Mouse (Mus musculus): Measurements from ENCODE around the gene Eif3b. TPM values are rescaled to one million over a fixed set of nuclear protein-coding genes. Genes with fewer than 3 reads are reported as not detected.

Gene Eif3b
- polyA plus RNA-seq, 1 experiment from 2014 or later, result 166 TPM

DNA sequence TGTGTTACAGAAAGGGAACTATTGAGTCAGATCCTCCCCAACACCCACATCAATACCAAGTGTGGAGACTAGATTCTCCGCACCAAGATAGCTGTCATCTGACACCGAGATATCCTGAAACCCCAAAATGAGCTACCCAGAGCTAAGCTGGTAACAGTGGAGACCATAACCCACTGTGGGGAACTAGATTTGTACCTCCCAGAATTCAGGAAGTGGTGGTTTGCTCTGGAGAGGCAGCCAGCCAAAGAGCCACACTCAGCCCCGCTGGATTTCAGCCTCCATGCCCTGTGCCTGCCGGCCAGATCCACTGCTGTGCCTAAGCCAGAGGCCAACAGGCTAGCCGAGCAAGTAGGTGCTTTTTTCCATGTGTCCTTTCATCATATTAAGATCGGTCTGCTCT lies 39.8 kb upstream of the Eif3b start:
- no peak overlapping the region for H3K9ac ChIP-seq (ENCODE audit: low read length)
- no peak overlapping the region for H3K4me3 ChIP-seq (ENCODE audit: low read depth, low read length)
- no peak overlapping the region for H3K27ac ChIP-seq (ENCODE audit: low read depth, low read length)
- no peak overlapping the region for H3K4me2 ChIP-seq
- ATAC-seq (ENCODE audit: low FRiP score) (no peak), DNase-seq (ENCODE audit: low spot score, missing footprints) (peak; percentile 28)
- WGBS, result 79% methylated on average over 6 of the region's 6 CpGs
- peaks cover 8% of the 10 kb centered on the region; the same call in 1 of the 2 replicates for H3K4me1 ChIP-seq (ENCODE audit: control insufficient read depth, insufficient read depth, low read length)
- H3K36me3 ChIP-seq (ENCODE audit: control insufficient read depth, insufficient read depth, low read length), result no peaks in the 10 kb centered on the region
- H3K27me3 ChIP-seq (ENCODE audit: control insufficient read depth, insufficient read depth, low read length), result no peaks in the 10 kb centered on the region
- H3K9me3 ChIP-seq (ENCODE audit: control insufficient read depth, low read length), result no peaks in the 10 kb centered on the region

- Histone ChIP-seq H3K36me3 (ENCODE audit: control insufficient read depth, insufficient read depth, low read length) (no peaks in the 10 kb centered on the region), H3K4me3 (ENCODE audit: low read depth, low read length) (no peak overlapping the region), H3K27me3 (ENCODE audit: control insufficient read depth, insufficient read depth, low read length) (no peaks in the 10 kb centered on the region), H3K4me1 (ENCODE audit: control insufficient read depth, insufficient read depth, low read length) (peaks cover 8% of the 10 kb centered on the region; the same call in 1 of the 2 replicates), H3K4me2 (no peak overlapping the region), H3K9ac (ENCODE audit: low read length) (no peak overlapping the region), H3K9me3 (ENCODE audit: control insufficient read depth, low read length) (no peaks in the 10 kb centered on the region), H3K27ac (ENCODE audit: low read depth, low read length) (no peak overlapping the region)
- WGBS, result 86% methylated on average over 7 of the region's 7 CpGs
- ATAC-seq (ENCODE audit: low FRiP score) (no peak), DNase-seq (ENCODE audit: low spot score, missing footprints) (peak; percentile 31)
Measured at GRCm38 (mm10) chr5:140381156-140381555, 38.0 kb upstream of the Eif3b start.

DNA sequence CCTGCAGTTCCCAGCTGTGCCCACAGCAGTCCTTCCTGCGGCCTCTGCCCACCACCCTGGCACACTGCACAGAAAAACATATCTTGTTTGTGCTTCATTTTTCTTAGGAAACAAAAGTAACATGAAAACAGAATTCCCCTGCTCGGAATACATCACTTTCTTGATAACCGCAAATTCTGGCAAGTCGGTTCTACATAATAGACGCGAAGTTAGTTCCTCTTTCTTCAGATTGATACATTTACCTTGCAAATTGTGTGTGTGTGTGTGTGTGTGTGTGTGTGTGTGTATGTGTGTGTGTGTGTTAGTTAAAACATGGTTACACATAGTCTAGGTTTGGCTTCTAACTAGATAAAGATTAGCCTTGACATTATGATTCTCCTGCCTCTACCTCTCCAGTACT lies 36.4 kb upstream of the Eif3b start:
- Histone ChIP-seq H3K9ac (ENCODE audit: low read length) (no peak overlapping the region), H3K36me3 (ENCODE audit: control insufficient read depth, insufficient read depth, low read length) (no peaks in the 10 kb centered on the region), H3K9me3 (ENCODE audit: control insufficient read depth, low read length) (no peaks in the 10 kb centered on the region), H3K27ac (ENCODE audit: low read depth, low read length) (no peak overlapping the region), H3K4me2 (no peak overlapping the region), H3K27me3 (ENCODE audit: control insufficient read depth, insufficient read depth, low read length) (no peaks in the 10 kb centered on the region), H3K4me1 (ENCODE audit: control insufficient read depth, insufficient read depth, low read length) (peaks cover 8% of the 10 kb centered on the region; the same call in 1 of the 2 replicates), H3K4me3 (ENCODE audit: low read depth, low read length) (no peak overlapping the region)
- WGBS, result 95% methylated on average over 6 of the region's 6 CpGs
- ATAC-seq (ENCODE audit: low FRiP score), result no peak
- no peak for DNase-seq (ENCODE audit: low spot score, missing footprints)

- ATAC-seq (ENCODE audit: low FRiP score) (no peak), DNase-seq (ENCODE audit: low spot score, missing footprints) (no peak)
- Histone ChIP-seq H3K4me1 (ENCODE audit: control insufficient read depth, insufficient read depth, low read length) (peaks cover 15% of the 10 kb centered on the region), H3K36me3 (ENCODE audit: control insufficient read depth, insufficient read depth, low read length) (no peaks in the 10 kb centered on the region), H3K27ac (ENCODE audit: low read depth, low read length) (peak overlapping the region; percentile 25), H3K4me3 (ENCODE audit: low read depth, low read length) (no peak overlapping the region), H3K27me3 (ENCODE audit: control insufficient read depth, insufficient read depth, low read length) (no peaks in the 10 kb centered on the region), H3K9me3 (ENCODE audit: control insufficient read depth, low read length) (no peaks in the 10 kb centered on the region), H3K4me2 (no peak overlapping the region), H3K9ac (ENCODE audit: low read length) (0 out of 2 replicates have a peak overlapping the region, but pooled peaks have one; percentile 2)
- 16% methylated on average over 7 of the region's 7 CpGs for WGBS
Measured at GRCm38 (mm10) chr5:140383559-140383958, 35.6 kb upstream of the Eif3b start.

- Histone ChIP-seq H3K27ac (ENCODE audit: low read depth, low read length) (no peak overlapping the region), H3K36me3 (ENCODE audit: control insufficient read depth, insufficient read depth, low read length) (no peaks in the 10 kb centered on the region), H3K9me3 (ENCODE audit: control insufficient read depth, low read length) (no peaks in the 10 kb centered on the region), H3K4me2 (no peak overlapping the region), H3K27me3 (ENCODE audit: control insufficient read depth, insufficient read depth, low read length) (no peaks in the 10 kb centered on the region), H3K4me1 (ENCODE audit: control insufficient read depth, insufficient read depth, low read length) (peaks cover 15% of the 10 kb centered on the region), H3K4me3 (ENCODE audit: low read depth, low read length) (no peak overlapping the region), H3K9ac (ENCODE audit: low read length) (no peak overlapping the region)
- 96% methylated on average over 1 of the region's 1 CpGs for WGBS
- no peak for ATAC-seq (ENCODE audit: low FRiP score)
- no peak for DNase-seq (ENCODE audit: low spot score, missing footprints)
Measured at GRCm38 (mm10) chr5:140384462-140384861, 34.7 kb upstream of the Eif3b start.

DNA sequence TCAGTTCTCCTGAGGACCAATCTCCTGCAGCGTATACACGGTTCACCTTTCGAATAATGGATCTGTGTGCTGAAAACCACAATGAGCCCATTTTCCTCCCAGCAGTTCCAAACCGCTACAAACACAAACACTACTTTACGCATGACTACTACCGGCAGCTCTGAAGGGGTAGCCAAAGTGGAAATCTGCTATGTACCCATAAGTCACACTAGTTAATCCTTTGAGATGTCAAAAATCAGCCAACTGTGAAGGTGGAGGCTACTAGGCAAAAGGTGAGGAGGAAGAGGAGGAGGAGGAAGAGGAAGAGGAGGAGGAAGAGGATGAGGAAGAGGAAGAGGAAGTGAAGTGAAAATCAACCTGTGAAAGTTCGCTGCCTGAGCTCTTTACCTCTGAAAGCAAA lies 31.9 kb upstream of the Eif3b start:
- no peaks in the 10 kb centered on the region for H3K27me3 ChIP-seq (ENCODE audit: control insufficient read depth, insufficient read depth, low read length)
- no peak overlapping the region for H3K4me2 ChIP-seq
- peaks cover 15% of the 10 kb centered on the region for H3K4me1 ChIP-seq (ENCODE audit: control insufficient read depth, insufficient read depth, low read length)
- ATAC-seq (ENCODE audit: low FRiP score) (no peak), DNase-seq (ENCODE audit: low spot score, missing footprints) (no peak)
- no peak overlapping the region for H3K9ac ChIP-seq (ENCODE audit: low read length)
- no peak overlapping the region for H3K4me3 ChIP-seq (ENCODE audit: low read depth, low read length)
- no peaks in the 10 kb centered on the region for H3K9me3 ChIP-seq (ENCODE audit: control insufficient read depth, low read length)
- WGBS, result 88% methylated on average over 7 of the region's 7 CpGs
- no peak overlapping the region for H3K27ac ChIP-seq (ENCODE audit: low read depth, low read length)
- no peaks in the 10 kb centered on the region for H3K36me3 ChIP-seq (ENCODE audit: control insufficient read depth, insufficient read depth, low read length)

GRCm38 (mm10) chr5:140387816-140388510 lies 31.2 kb upstream of the Eif3b start:
- Histone ChIP-seq H3K27me3 (ENCODE audit: control insufficient read depth, insufficient read depth, low read length) (no peaks in the 10 kb centered on the region), H3K4me2 (peak overlapping the region; percentile 82), H3K36me3 (ENCODE audit: control insufficient read depth, insufficient read depth, low read length) (no peaks in the 10 kb centered on the region), H3K9me3 (ENCODE audit: control insufficient read depth, low read length) (no peaks in the 10 kb centered on the region), H3K4me3 (ENCODE audit: low read depth, low read length) (peak overlapping the region; percentile 67), H3K27ac (ENCODE audit: low read depth, low read length) (no peak overlapping the region), H3K9ac (ENCODE audit: low read length) (peak overlapping the region; percentile 70), H3K4me1 (ENCODE audit: control insufficient read depth, insufficient read depth, low read length) (peaks cover 15% of the 10 kb centered on the region)
- ATAC-seq (ENCODE audit: low FRiP score), result no peak
- WGBS, result 81% methylated on average over 12 of the region's 12 CpGs
- DNase-seq (ENCODE audit: low spot score, missing footprints), result no peak

DNA sequence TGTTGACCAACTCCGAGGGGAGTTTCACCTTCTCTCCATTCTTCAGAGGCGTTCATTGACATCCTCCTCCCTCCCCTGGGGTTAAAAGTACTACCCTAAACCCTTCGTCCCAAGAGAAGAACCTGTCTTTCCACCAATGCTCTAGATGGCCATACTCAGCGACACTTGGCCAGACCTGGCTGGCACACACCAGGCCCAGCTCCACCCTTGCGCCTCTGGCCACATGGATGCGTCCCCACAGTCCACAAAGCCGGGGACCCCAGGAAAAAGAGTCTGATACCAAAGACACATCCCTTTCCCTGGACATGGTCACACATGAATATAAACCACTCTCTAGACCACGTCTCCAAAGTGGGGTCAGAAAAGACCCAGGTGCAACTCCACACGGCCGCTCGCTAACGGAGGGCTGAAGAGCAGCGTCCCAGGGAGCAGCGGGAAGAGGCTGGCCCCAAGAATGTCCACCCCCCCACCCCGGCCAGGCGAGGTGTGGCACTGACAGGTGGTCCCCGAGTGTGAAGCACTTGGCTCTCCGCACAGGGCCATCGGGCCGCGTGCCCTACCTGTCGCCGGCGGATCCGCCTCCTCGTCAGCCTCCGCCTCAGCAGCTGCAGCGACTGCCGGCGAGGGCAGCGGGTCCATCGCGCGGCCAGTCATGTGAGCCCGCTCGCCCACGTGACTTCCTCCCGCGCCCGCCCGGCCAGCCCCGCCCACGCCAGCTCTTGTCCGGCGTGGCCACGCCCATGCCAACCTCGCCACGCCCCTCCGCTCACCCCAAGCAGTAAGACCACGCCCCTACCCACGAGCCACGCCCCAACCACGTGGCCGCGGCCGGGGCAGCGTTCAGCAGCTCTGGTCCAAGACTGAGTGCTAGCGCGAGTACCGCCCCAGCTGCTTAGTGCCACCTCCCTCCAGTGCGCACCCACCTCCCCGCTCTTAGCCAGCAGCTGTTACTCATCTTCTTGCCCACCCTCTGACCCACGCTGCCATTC lies 30.2 kb upstream of the Eif3b start, which contains the start of gene Snx8:
Gene Snx8 (minus strand): TSS at position 675 of the 989 bp plus-strand sequence.
- H3K27ac ChIP-seq (ENCODE audit: low read depth, low read length), result no peak within 1 kb of the TSS

GRCm38 (mm10) chr5:140389647-140390046 lies 29.5 kb upstream of the Eif3b start:
- H3K27ac ChIP-seq (ENCODE audit: low read depth, low read length), result no peak overlapping the region
- no peak for DNase-seq (ENCODE audit: low spot score, missing footprints)
- WGBS, result 70% methylated on average over 3 of the region's 3 CpGs
- no peaks in the 10 kb centered on the region for H3K36me3 ChIP-seq (ENCODE audit: control insufficient read depth, insufficient read depth, low read length)
- peak overlapping the region; percentile 82 for H3K4me2 ChIP-seq
- peak overlapping the region; percentile 41; the same call in 1 of the 2 replicates for H3K9ac ChIP-seq (ENCODE audit: low read length)
- no peak for ATAC-seq (ENCODE audit: low FRiP score)
- no peaks in the 10 kb centered on the region for H3K27me3 ChIP-seq (ENCODE audit: control insufficient read depth, insufficient read depth, low read length)
- peak overlapping the region; percentile 67 for H3K4me3 ChIP-seq (ENCODE audit: low read depth, low read length)
- peaks cover 7% of the 10 kb centered on the region for H3K4me1 ChIP-seq (ENCODE audit: control insufficient read depth, insufficient read depth, low read length)
- H3K9me3 ChIP-seq (ENCODE audit: control insufficient read depth, low read length), result no peaks in the 10 kb centered on the region

More for the DNA sequence above, 30.2 kb upstream of the Eif3b start, which contains the start of gene Snx8:
- Histone ChIP-seq H3K4me2 (peak within 1 kb of the TSS; percentile 82), H3K4me3 (ENCODE audit: low read depth, low read length) (peak within 1 kb of the TSS; percentile 67), H3K27me3 (ENCODE audit: control insufficient read depth, insufficient read depth, low read length) (no peaks in the 10 kb centered on the region), H3K36me3 (ENCODE audit: control insufficient read depth, insufficient read depth, low read length) (no peaks in the 10 kb centered on the region), H3K9ac (ENCODE audit: low read length) (peak within 1 kb of the TSS; percentile 70), H3K9me3 (ENCODE audit: control insufficient read depth, low read length) (no peaks in the 10 kb centered on the region), H3K4me1 (ENCODE audit: control insufficient read depth, insufficient read depth, low read length) (peaks cover 9% of the 10 kb centered on the region)
- peak; percentile 94 for ATAC-seq (ENCODE audit: low FRiP score)
- WGBS, result 1% methylated on average over 63 of the region's 63 CpGs
- peak; percentile 100 for DNase-seq (ENCODE audit: low spot score, missing footprints)
